Mouse (Mus musculus): Measurements from ENCODE around the gene Il6st. TPM values are rescaled to one million over a fixed set of nuclear protein-coding genes. Genes with fewer than 3 reads are reported as not detected.

The Il6st gene
- polyA plus RNA-seq, 1 experiment, result 33.6 TPM

GRCm38 (mm10) chr13:112442867-112443529 lies 20.9 kb upstream of the Il6st start:
- Histone ChIP-seq H3K27ac (ENCODE audit: insufficient read depth, low read depth, low read length) (no peak overlapping the region), H3K4me3 (ENCODE audit: insufficient read depth, low read depth, low read length) (no peak overlapping the region), H3K36me3 (ENCODE audit: control insufficient read depth, insufficient read depth, low read length) (no peaks in the 10 kb centered on the region), H3K4me1 (ENCODE audit: control insufficient read depth, insufficient read depth, low read length) (peaks cover 2% of the 10 kb centered on the region; the same call in 1 of the 2 replicates), H3K27me3 (replicated peaks; ENCODE audit: control insufficient read depth, insufficient read depth, low read length) (no peaks in the 10 kb centered on the region)
- no peak for DNase-seq
- WGBS, result 75% methylated on average over 7 of the region's 7 CpGs
- TF ChIP-seq CTCF (conservative IDR thresholded peaks at IDR 0.05; ENCODE audit: insufficient read depth, insufficient read length, low read depth, low read length), result no peak
- no peak for TF ChIP-seq POLR2A (IDR thresholded peaks at IDR 0.05; ENCODE audit: low read depth, low read length)

GRCm38 (mm10) chr13:112447108-112447665 lies 16.7 kb upstream of the Il6st start:
- no peak for TF ChIP-seq POLR2A (IDR thresholded peaks at IDR 0.05; ENCODE audit: low read depth, low read length)
- TF ChIP-seq CTCF (conservative IDR thresholded peaks at IDR 0.05; ENCODE audit: insufficient read depth, insufficient read length, low read depth, low read length), result no peak
- DNase-seq, result no peak
- 81% methylated on average over 8 of the region's 8 CpGs for WGBS
- Histone ChIP-seq H3K27ac (ENCODE audit: insufficient read depth, low read depth, low read length) (no peak overlapping the region), H3K4me3 (ENCODE audit: insufficient read depth, low read depth, low read length) (no peak overlapping the region), H3K27me3 (replicated peaks; ENCODE audit: control insufficient read depth, insufficient read depth, low read length) (no peaks in the 10 kb centered on the region), H3K4me1 (ENCODE audit: control insufficient read depth, insufficient read depth, low read length) (no peaks in the 10 kb centered on the region), H3K36me3 (ENCODE audit: control insufficient read depth, insufficient read depth, low read length) (no peaks in the 10 kb centered on the region)

DNA sequence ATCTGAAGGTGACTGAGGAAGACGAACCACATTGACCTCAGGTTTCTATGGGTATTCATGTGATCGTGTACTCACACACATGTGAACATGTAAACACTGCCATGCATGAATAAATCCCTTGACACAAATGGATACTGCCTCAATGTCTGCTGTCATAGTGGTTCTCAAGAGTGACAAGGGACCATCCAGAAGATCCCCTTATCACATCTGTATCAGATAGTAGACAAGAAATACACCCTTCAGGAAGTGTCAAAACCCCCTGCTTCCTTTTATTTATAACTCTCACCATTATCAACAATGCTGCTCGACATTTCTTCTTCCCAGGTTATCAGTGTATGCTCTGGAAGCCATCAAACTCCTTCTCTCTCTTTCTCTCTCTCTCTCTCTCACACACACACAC lies 13.7 kb upstream of the Il6st start:
- Histone ChIP-seq H3K27me3 (replicated peaks; ENCODE audit: control insufficient read depth, insufficient read depth, low read length) (no peaks in the 10 kb centered on the region), H3K27ac (ENCODE audit: insufficient read depth, low read depth, low read length) (no peak overlapping the region), H3K4me1 (ENCODE audit: control insufficient read depth, insufficient read depth, low read length) (no peaks in the 10 kb centered on the region), H3K4me3 (ENCODE audit: insufficient read depth, low read depth, low read length) (no peak overlapping the region), H3K36me3 (ENCODE audit: control insufficient read depth, insufficient read depth, low read length) (no peaks in the 10 kb centered on the region)
- TF ChIP-seq POLR2A (IDR thresholded peaks at IDR 0.05; ENCODE audit: low read depth, low read length), result no peak
- TF ChIP-seq CTCF (conservative IDR thresholded peaks at IDR 0.05; ENCODE audit: insufficient read depth, insufficient read length, low read depth, low read length), result no peak
- 65% methylated on average over 3 of the region's 3 CpGs for WGBS
- no peak for DNase-seq

DNA sequence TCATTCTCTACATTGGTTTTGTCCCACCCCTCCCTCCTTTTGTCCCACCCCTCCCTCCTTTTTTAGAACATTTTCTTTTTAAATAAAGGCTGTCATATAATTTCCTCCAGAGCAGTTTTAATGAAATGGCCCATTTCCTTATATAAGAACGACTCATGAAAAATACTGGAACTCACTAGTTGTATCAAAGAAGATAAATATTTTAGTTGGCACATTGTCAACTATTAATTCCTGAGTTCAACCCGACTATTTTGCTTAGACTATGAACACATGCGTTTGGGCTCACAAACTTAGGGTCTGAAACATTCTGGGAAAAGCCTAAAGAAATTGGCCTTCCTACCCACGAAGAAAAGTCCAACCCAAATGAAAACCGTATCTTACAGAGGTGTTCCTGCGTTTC lies 6.5 kb upstream of the Il6st start:
- no peak for DNase-seq
- H3K4me3 ChIP-seq (ENCODE audit: insufficient read depth, low read depth, low read length), result no peak overlapping the region
- H3K4me1 ChIP-seq (ENCODE audit: control insufficient read depth, insufficient read depth, low read length), result 0 out of 2 replicates have a peak, but pooled peaks cover 2% of the 10 kb centered on the region
- WGBS, result 44% methylated on average over 6 of the region's 6 CpGs
- H3K27ac ChIP-seq (ENCODE audit: insufficient read depth, low read depth, low read length), result no peak overlapping the region
- H3K36me3 ChIP-seq (ENCODE audit: control insufficient read depth, insufficient read depth, low read length), result no peaks in the 10 kb centered on the region
- TF ChIP-seq CTCF (conservative IDR thresholded peaks at IDR 0.05; ENCODE audit: insufficient read depth, insufficient read length, low read depth, low read length) (no peak), POLR2A (IDR thresholded peaks at IDR 0.05; ENCODE audit: low read depth, low read length) (no peak)
- no peaks in the 10 kb centered on the region for H3K27me3 ChIP-seq (replicated peaks; ENCODE audit: control insufficient read depth, insufficient read depth, low read length)

DNA sequence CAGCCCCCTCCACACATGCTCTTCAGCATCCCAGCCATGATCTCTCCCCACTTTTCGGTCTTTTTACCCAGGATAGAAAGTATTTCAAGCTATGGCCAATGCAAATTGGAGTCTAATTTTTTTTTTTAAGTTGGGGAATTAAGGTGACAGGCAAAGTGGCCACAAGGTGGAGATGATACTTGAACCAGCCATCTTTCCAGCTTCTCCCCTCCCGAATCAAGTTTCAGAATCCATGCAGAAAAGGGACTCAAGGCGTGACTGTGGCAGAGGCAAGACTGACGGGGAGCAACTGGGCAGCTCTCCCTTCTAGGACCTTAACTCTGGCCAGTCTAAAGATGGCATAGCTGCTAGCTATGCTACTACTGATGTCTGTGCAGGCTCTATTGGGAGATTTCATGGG lies 5.9 kb upstream of the Il6st start:
- Histone ChIP-seq H3K27ac (ENCODE audit: insufficient read depth, low read depth, low read length) (no peak overlapping the region), H3K4me3 (ENCODE audit: insufficient read depth, low read depth, low read length) (no peak overlapping the region), H3K4me1 (ENCODE audit: control insufficient read depth, insufficient read depth, low read length) (0 out of 2 replicates have a peak, but pooled peaks cover 2% of the 10 kb centered on the region), H3K36me3 (ENCODE audit: control insufficient read depth, insufficient read depth, low read length) (no peaks in the 10 kb centered on the region), H3K27me3 (replicated peaks; ENCODE audit: control insufficient read depth, insufficient read depth, low read length) (no peaks in the 10 kb centered on the region)
- no peak for DNase-seq
- no peak for TF ChIP-seq POLR2A (IDR thresholded peaks at IDR 0.05; ENCODE audit: low read depth, low read length)
- no peak for TF ChIP-seq CTCF (conservative IDR thresholded peaks at IDR 0.05; ENCODE audit: insufficient read depth, insufficient read length, low read depth, low read length)
- WGBS, result 86% methylated on average over 4 of the region's 4 CpGs

DNA sequence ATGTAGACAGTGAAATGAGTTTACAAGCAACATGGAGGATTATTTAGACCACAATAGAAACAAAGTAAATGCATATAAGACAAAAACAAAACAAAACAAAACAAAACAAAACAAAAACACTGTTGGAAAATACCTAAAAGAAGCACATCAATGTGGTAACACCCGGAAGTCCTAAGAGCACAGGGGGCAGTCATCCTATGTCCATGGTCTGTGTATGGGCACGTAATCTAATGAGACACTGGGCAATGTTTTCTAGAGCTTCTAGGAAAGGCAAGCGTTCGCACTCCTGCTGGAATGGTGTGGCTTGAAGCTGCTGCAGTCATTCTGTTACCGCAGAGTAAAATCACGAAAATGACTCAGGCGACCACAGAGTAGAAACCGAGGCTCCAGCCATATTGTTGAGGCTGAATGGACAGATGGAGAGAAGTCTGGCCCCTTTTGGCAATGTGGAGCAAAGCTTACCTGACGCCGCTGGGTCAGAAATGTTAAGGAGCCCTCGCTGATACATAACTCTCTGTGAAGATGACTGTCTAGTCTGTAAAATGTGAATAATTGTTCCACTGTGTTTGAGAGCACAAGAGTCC lies 5.3 kb upstream of the Il6st start:
- Histone ChIP-seq H3K4me3 (ENCODE audit: insufficient read depth, low read depth, low read length) (no peak overlapping the region), H3K27me3 (replicated peaks; ENCODE audit: control insufficient read depth, insufficient read depth, low read length) (no peaks in the 10 kb centered on the region), H3K27ac (ENCODE audit: insufficient read depth, low read depth, low read length) (no peak overlapping the region), H3K4me1 (ENCODE audit: control insufficient read depth, insufficient read depth, low read length) (peaks cover 6% of the 10 kb centered on the region; the same call in 1 of the 2 replicates), H3K36me3 (ENCODE audit: control insufficient read depth, insufficient read depth, low read length) (no peaks in the 10 kb centered on the region)
- WGBS, result 96% methylated on average over 11 of the region's 11 CpGs
- TF ChIP-seq POLR2A (IDR thresholded peaks at IDR 0.05; ENCODE audit: low read depth, low read length), result no peak
- TF ChIP-seq CTCF (conservative IDR thresholded peaks at IDR 0.05; ENCODE audit: insufficient read depth, insufficient read length, low read depth, low read length), result no peak
- DNase-seq, result no peak

- Histone ChIP-seq H3K4me1 (ENCODE audit: control insufficient read depth, insufficient read depth, low read length) (peaks cover 6% of the 10 kb centered on the region; the same call in 1 of the 2 replicates), H3K27me3 (replicated peaks; ENCODE audit: control insufficient read depth, insufficient read depth, low read length) (no peaks in the 10 kb centered on the region), H3K27ac (ENCODE audit: insufficient read depth, low read depth, low read length) (no peak overlapping the region), H3K36me3 (ENCODE audit: control insufficient read depth, insufficient read depth, low read length) (no peaks in the 10 kb centered on the region), H3K4me3 (ENCODE audit: insufficient read depth, low read depth, low read length) (no peak overlapping the region)
- TF ChIP-seq POLR2A (IDR thresholded peaks at IDR 0.05; ENCODE audit: low read depth, low read length), result no peak
- no peak for TF ChIP-seq CTCF (conservative IDR thresholded peaks at IDR 0.05; ENCODE audit: insufficient read depth, insufficient read length, low read depth, low read length)
- peak; percentile 47 for DNase-seq
- 56% methylated on average over 6 of the region's 6 CpGs for WGBS
Measured at GRCm38 (mm10) chr13:112459956-112460355, 3.9 kb upstream of the Il6st start.
